Mouse (Mus musculus): ENCODE results near the gene Tnn.

The Tnn gene

GRCm38 (mm10) chr1:160153480-160153879 is at the start of gene Tnn:
Tnn (minus strand) TSS chr1:160153580.
- DNase-seq = no peak

GRCm38 (mm10) chr1:160195337-160195663 is 41.9 kb upstream of the Tnn start:
- DNase-seq = no peak

GRCm38 (mm10) chr1:160194529-160195336 is 41.4 kb upstream of the Tnn start, which contains the start of gene Mrps14:
Mrps14 (plus strand) TSS chr1:160195215.
- DNase-seq = peak; percentile 98

- DNase-seq = peak; percentile 20
Observed at GRCm38 (mm10) chr1:160184506-160184905, 31.1 kb upstream of the Tnn start.

GRCm38 (mm10) chr1:160181216-160181615 is 27.8 kb upstream of the Tnn start:
- no peak for DNase-seq

GRCm38 (mm10) chr1:160176903-160177302 is 23.5 kb upstream of the Tnn start:
- DNase-seq = no peak

GRCm38 (mm10) chr1:160166600-160166999 is 13.2 kb upstream of the Tnn start:
- no peak for DNase-seq

GRCm38 (mm10) chr1:160158190-160158589 is 4.8 kb upstream of the Tnn start:
- DNase-seq = no peak

- no peak for DNase-seq
Observed at GRCm38 (mm10) chr1:160150726-160151125, 2.7 kb downstream of the Tnn start.

GRCm38 (mm10) chr1:160149291-160149906 is 4.0 kb downstream of the Tnn start:
- DNase-seq = no peak

- DNase-seq = no peak
Observed at GRCm38 (mm10) chr1:160147274-160147673, 6.1 kb downstream of the Tnn start.

- DNase-seq = no peak
Observed at GRCm38 (mm10) chr1:160145606-160146005, 7.8 kb downstream of the Tnn start.

GRCm38 (mm10) chr1:160144343-160144742 is 9.0 kb downstream of the Tnn start:
- DNase-seq = no peak

- DNase-seq = no peak
Observed at GRCm38 (mm10) chr1:160136362-160136890, 17.0 kb downstream of the Tnn start.

GRCm38 (mm10) chr1:160133464-160134079 is 19.8 kb downstream of the Tnn start:
- no peak for DNase-seq

- no peak for DNase-seq
Observed at GRCm38 (mm10) chr1:160123957-160124356, 29.4 kb downstream of the Tnn start.

- no peak for DNase-seq
Observed at GRCm38 (mm10) chr1:160108604-160109003, 44.8 kb downstream of the Tnn start.

GRCm38 (mm10) chr1:160105426-160105825 is 48.0 kb downstream of the Tnn start:
- DNase-seq = no peak

- DNase-seq = no peak
Observed at GRCm38 (mm10) chr1:160100996-160101395, 52.4 kb downstream of the Tnn start.

GRCm38 (mm10) chr1:160099659-160100302 is 53.6 kb downstream of the Tnn start:
- no peak for DNase-seq

- no peak for DNase-seq
Observed at GRCm38 (mm10) chr1:160086651-160087050, 66.7 kb downstream of the Tnn start.

- DNase-seq = no peak
Observed at GRCm38 (mm10) chr1:160084239-160084638, 69.1 kb downstream of the Tnn start.

- no peak for DNase-seq
Observed at GRCm38 (mm10) chr1:160082647-160083046, 70.7 kb downstream of the Tnn start.
